Mouse (Mus musculus): ENCODE data around the gene Hps5.
"Not testable (repeated sequence)": the region's sequence is repeated elsewhere in the genome, so short reads cannot be mapped to it uniquely, and the experiment has no call there.

The Hps5 gene

GRCm38 (mm10) chr7:46827803-46828184, 31.9 kb upstream of the Hps5 start:
- DNase-seq (ENCODE audit: low read depth in 1 of 2, low spot score in 2 of 2) = no peak

- no peak for DNase-seq (ENCODE audit: low read depth in 1 of 2, low spot score in 2 of 2)
Observed at GRCm38 (mm10) chr7:46827046-46827802, 31.4 kb upstream of the Hps5 start.

- DNase-seq (ENCODE audit: low read depth in 1 of 2, low spot score in 2 of 2) = not testable (repeated sequence)
Observed at GRCm38 (mm10) chr7:46820876-46821632, 25.2 kb upstream of the Hps5 start.

- DNase-seq (ENCODE audit: low read depth in 1 of 2, low spot score in 2 of 2) = no peak
Observed at GRCm38 (mm10) chr7:46814012-46814411, 18.1 kb upstream of the Hps5 start.

- DNase-seq (ENCODE audit: low read depth in 1 of 2, low spot score in 2 of 2) = no peak
Observed at GRCm38 (mm10) chr7:46810325-46810724, 14.5 kb upstream of the Hps5 start.

DNA sequence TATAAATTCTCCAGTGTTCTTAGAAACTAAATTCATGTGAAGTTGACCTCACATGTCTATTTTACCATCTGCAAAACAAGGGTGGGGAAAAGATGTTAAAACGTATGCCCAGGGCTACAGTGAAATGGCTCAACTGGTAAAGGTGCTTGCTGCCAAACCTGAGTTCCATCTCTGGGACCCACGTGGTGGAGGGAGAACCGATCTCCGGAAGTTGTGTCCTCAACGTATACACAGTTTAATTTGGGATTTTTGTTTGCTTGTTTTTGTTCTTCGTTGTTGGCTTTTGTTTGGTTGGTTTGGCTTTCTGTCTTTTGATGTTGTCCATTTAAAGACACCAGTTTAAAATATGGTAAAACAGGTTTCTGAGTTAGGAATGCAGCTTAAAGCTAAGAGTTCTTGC, 915 bp upstream of the Hps5 start:
- DNase-seq (ENCODE audit: low read depth in 1 of 2, low spot score in 2 of 2) = no peak

- no peak for DNase-seq (ENCODE audit: low read depth in 1 of 2, low spot score in 2 of 2)
Observed at GRCm38 (mm10) chr7:46796206-46796679, 379 bp upstream of the Hps5 start.

- no peak for DNase-seq (ENCODE audit: low read depth in 1 of 2, low spot score in 2 of 2)
Observed at GRCm38 (mm10) chr7:46793871-46794270, 2.0 kb downstream of the Hps5 start.

DNA sequence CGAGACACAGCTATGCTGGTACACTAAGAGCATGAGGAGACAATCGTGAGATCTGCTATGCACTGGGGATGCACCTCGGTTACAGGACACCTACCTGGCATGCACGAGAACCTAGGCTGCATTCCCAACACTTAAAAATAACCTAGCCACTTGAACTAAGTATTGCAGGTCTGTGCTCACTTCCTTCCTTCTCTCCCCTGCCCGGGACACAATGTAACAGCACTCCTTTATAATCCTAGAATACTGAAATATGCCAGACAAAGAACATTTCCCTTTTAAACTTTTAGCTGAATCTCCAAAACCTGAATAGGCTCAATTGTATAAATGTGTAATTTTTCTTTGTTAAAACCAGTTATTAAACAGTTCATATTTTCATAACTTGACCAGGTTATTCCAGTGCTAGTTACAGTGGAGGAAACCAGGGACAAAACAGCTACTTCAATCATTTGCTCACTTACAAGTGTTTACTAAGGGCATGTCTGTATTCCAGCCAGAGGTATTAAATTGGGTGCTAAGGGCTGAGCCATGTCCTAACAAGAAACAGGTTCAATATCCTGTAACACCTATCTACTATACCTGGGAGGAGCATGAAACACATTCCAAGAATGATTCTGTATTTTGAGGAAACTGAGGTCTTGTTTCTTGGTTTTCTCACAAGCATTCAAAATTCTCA, 6.6 kb downstream of the Hps5 start:
- DNase-seq (ENCODE audit: low read depth in 1 of 2, low spot score in 2 of 2) = no peak

- DNase-seq (ENCODE audit: low read depth in 1 of 2, low spot score in 2 of 2) = no peak
Observed at GRCm38 (mm10) chr7:46770706-46771105, 25.2 kb downstream of the Hps5 start.

DNA sequence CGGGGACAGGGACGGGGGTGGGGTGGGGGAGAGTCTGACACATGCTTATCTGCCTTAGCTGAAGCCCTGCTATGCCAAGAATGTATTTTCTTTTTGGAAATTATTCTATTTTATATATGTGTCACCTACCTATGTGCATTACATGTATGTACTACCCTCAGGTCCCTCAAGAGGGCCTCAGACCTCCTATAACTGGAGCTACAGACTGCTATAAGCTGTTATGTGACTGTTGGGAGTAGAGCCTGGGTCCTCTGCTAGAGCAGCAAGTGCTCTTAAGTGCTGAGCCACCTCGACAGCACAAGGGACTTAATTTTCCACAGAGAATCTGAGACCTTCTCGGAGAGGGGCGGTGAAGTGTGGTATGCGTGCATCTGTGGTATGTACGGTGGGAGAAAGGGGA, 27.4 kb downstream of the Hps5 start:
- DNase-seq (ENCODE audit: low read depth in 1 of 2, low spot score in 2 of 2) = no peak

DNA sequence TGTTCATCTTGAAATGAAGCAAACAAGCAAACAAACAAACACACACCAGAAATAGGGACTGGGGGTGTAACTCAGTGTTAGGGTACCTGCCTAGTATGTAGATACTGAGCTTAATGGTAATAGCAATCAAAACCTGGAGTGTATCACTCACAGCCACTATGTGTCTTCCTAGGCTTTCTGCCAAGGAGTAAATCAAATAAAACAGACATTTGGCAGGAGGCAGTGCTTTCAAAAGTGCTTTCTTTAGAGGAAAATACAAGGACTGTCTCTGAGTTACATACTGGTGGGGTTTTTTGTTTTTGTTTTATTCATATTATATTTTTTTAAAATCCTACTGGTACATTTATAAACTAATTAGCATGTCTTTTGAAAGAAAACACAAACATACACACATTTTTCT, 28.5 kb downstream of the Hps5 start:
- no peak for DNase-seq (ENCODE audit: low read depth in 1 of 2, low spot score in 2 of 2)

GRCm38 (mm10) chr7:46764672-46765071, 31.2 kb downstream of the Hps5 start:
- no peak for DNase-seq (ENCODE audit: low read depth in 1 of 2, low spot score in 2 of 2)

DNA sequence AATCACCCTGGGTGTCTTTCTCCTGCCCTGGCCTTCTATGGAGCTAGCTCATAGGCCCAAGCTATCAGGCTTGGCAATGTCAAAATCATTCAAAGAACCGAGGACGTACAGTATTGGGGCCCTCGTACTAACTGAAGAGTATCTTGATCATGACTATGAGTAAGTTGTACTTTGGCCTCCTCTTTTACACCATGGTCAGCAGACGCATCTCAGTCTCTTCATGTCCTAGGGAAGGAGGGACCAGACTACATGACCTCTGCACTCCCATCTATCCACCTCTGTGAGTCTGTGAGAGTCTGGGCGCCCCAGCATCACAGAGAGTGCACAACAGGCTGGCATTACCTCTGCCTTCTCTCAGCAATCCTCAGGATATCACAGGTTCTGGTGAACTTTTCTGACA, 33.3 kb downstream of the Hps5 start:
- DNase-seq (ENCODE audit: low read depth in 1 of 2, low spot score in 2 of 2) = no peak

- no peak for DNase-seq (ENCODE audit: low read depth in 1 of 2, low spot score in 2 of 2)
Observed at GRCm38 (mm10) chr7:46761049-46761795, 34.6 kb downstream of the Hps5 start.

GRCm38 (mm10) chr7:46751490-46751889, 44.4 kb downstream of the Hps5 start, which contains the start of gene Saa2:
Saa2 (plus strand) TSS chr7:46751790.
- no peak for DNase-seq (ENCODE audit: low read depth in 1 of 2, low spot score in 2 of 2)

GRCm38 (mm10) chr7:46748459-46748858, 47.4 kb downstream of the Hps5 start:
- DNase-seq (ENCODE audit: low read depth in 1 of 2, low spot score in 2 of 2) = no peak

DNA sequence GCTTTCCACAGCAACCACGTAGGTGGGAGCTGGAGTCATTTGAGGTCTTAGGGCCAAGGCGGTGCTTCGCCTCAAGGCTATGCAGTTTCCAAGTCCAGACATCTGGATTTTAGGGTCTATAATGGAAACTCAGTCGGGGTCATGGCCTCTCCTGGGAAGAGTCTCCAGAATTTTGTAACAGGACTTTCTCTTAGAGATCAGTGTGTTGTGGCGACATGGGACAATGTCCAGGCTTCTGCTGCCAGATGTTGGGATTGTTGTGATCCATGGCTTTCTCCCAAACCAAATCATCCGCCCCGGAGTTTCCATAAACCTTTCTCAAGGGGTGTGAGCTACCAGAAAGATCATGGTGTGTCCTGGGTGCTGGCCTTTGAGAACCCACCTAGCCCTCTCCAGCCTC, 49.5 kb downstream of the Hps5 start:
- DNase-seq (ENCODE audit: low read depth in 1 of 2, low spot score in 2 of 2) = no peak

- peak; percentile 6 to 16 for DNase-seq (ENCODE audit: low read depth in 1 of 2, low spot score in 2 of 2)
Observed at GRCm38 (mm10) chr7:46745816-46746215, 50.0 kb downstream of the Hps5 start.

- not testable (repeated sequence) for DNase-seq (ENCODE audit: low read depth in 1 of 2, low spot score in 2 of 2)
Observed at GRCm38 (mm10) chr7:46742880-46743279, 53.0 kb downstream of the Hps5 start, which contains the start of gene Saa1. Saa1 (minus strand) TSS chr7:46742980.

DNA sequence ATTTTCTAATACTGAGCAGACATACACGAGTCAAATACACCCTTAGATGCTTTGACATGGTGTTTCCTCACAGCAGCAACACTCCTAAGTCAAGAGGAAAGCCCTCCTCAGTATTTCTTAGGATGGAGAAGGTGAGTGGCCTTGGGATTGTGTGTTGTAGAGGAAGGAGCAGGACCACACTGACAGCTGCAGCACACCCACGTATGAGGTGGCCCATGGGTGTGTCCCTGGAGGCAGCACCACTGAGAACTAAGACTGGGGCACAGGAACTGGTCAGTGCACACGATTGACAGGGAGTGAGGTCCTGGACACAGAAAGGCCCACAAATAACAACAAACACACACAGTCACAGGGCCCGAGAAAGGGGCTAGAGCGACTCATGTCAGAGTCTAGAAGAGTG, 55.8 kb downstream of the Hps5 start:
- DNase-seq (ENCODE audit: low read depth in 1 of 2, low spot score in 2 of 2) = not testable (repeated sequence)
